Comparison of ENCODE assay signal across 9 mouse cellular contexts in genomic region chr11:87592354-87592695, GRCm38 (mm10). TPM values are rescaled to one million over a fixed set of nuclear protein-coding genes. Genes with fewer than 3 reads are reported as not detected.
DNase-seq lines count a peak whose midpoint lies in the region; ATAC-seq and TF ChIP-seq lines count a peak whose summit lies in the region.
"Had no signal": no experiment of that assay in that cellular context is flagged by ENCODE, and none has a peak within 500 bp of the region (broad histone marks: within the 10 kb centered on the region; RNA-seq: fewer than 3 reads in every experiment).

No protein-coding gene starts in this region.

- intact Hi-C loops in left cerebral cortex, adult 2 months (cut with DNase I), result no loop called here

- peaks cover 9% of the 10 kb centered on the region for H3K36me3 ChIP-seq in embryonic facial prominence, embryonic 14.5 days (ENCODE audit: control insufficient read depth, insufficient read depth, low read length)
- peaks cover 11% of the 10 kb centered on the region for H3K36me3 ChIP-seq in intestine, postnatal 0 days (ENCODE audit: control insufficient read depth, insufficient read depth)
- H3K36me3 ChIP-seq in neural tube, embryonic 12.5 days, result peaks cover 11% of the 10 kb centered on the region

- peak overlapping the region; percentile 93 for H3K27ac ChIP-seq in left cerebral cortex, adult 2 months
- H3K27ac ChIP-seq in embryonic facial prominence, embryonic 14.5 days (replicated peaks; ENCODE audit: low read depth, low read length), result peak overlapping the region; percentile 90
- H3K27ac ChIP-seq in intestine, postnatal 0 days (ENCODE audit: low read depth, low read length), result peak overlapping the region; percentile 92
- H3K27ac ChIP-seq in neural tube, embryonic 12.5 days, result peak overlapping the region; percentile 64

- DNase-seq in left cerebral cortex, adult 2 months (ENCODE audit: extremely low spot score in 1 of 2, low spot score in 2 of 2), result no peak
- no peak for DNase-seq in left cerebral cortex, adult 9 months (ENCODE audit: low spot score in 2 of 2)
- no peak for DNase-seq in embryonic facial prominence, embryonic 14.5 days (ENCODE audit: low spot score)
- no peak for DNase-seq in retina, postnatal 1 day
- no peak for DNase-seq in kidney, postnatal 10 days
- DNase-seq in cerebellum, adult 9-10 months, result no peak

- peak overlapping the region; percentile 84 for H3K9ac ChIP-seq in embryonic facial prominence, embryonic 14.5 days (ENCODE audit: low read depth, low read length)
- peak overlapping the region; percentile 53 for H3K9ac ChIP-seq in intestine, postnatal 0 days (ENCODE audit: low read depth, low read length)
- peak overlapping the region; percentile 73 for H3K9ac ChIP-seq in neural tube, embryonic 12.5 days

- 0% methylated on average over 12 of the region's 15 CpGs for WGBS in embryonic facial prominence, embryonic 14.5 days
- WGBS in intestine, postnatal 0 days, result 0% methylated on average over 15 of the region's 15 CpGs
- WGBS in neural tube, embryonic 12.5 days, result under 1% methylated on average over 15 of the region's 15 CpGs

- ATAC-seq in embryonic facial prominence, embryonic 14.5 days (ENCODE audit: low read depth), result no peak
- no peak for ATAC-seq in intestine, postnatal 0 days
- ATAC-seq in neural tube, embryonic 12.5 days (ENCODE audit: low FRiP score, low read depth), result peak; percentile 42

- H3K4me3 ChIP-seq in left cerebral cortex, adult 2 months, result peak overlapping the region; percentile 81
- peak overlapping the region; percentile 68 for H3K4me3 ChIP-seq in embryonic facial prominence, embryonic 14.5 days (ENCODE audit: low read depth, low read length)
- H3K4me3 ChIP-seq in intestine, postnatal 0 days (ENCODE audit: low read depth, low read length), result peak overlapping the region; percentile 73
- peak overlapping the region; percentile 82 for H3K4me3 ChIP-seq in neural tube, embryonic 12.5 days

- no peaks in the 10 kb centered on the region for H3K9me3 ChIP-seq in embryonic facial prominence, embryonic 14.5 days (ENCODE audit: control insufficient read depth, low read length)
- H3K9me3 ChIP-seq in intestine, postnatal 0 days (ENCODE audit: control insufficient read depth), result no peaks in the 10 kb centered on the region
- H3K9me3 ChIP-seq in neural tube, embryonic 12.5 days, result no peaks in the 10 kb centered on the region

- peak; percentile 16 for TF ChIP-seq CTCF in left cerebral cortex, adult 2 months (IDR thresholded peaks at IDR 0.05)
- peak; percentile 53 for TF ChIP-seq CTCF in intestine, postnatal 0 days (IDR thresholded peaks at IDR 0.05; ENCODE audit: low read depth)

- no peaks in the 10 kb centered on the region for H3K27me3 ChIP-seq in embryonic facial prominence, embryonic 14.5 days (replicated peaks; ENCODE audit: control insufficient read depth, insufficient read depth, low read length)
- H3K27me3 ChIP-seq in intestine, postnatal 0 days (replicated peaks; ENCODE audit: control insufficient read depth, insufficient read depth, low read length), result no peaks in the 10 kb centered on the region
- H3K27me3 ChIP-seq in neural tube, embryonic 12.5 days (replicated peaks), result no peaks in the 10 kb centered on the region; the same call in 1 of the 2 replicates

- peak overlapping the region; percentile 65 for H3K4me2 ChIP-seq in embryonic facial prominence, embryonic 14.5 days (ENCODE audit: low read depth, low read length)
- H3K4me2 ChIP-seq in intestine, postnatal 0 days (replicated peaks; ENCODE audit: low read depth), result peak overlapping the region; percentile 92
- H3K4me2 ChIP-seq in neural tube, embryonic 12.5 days (replicated peaks), result peak overlapping the region; percentile 82

- H3K4me1 ChIP-seq in embryonic facial prominence, embryonic 14.5 days (ENCODE audit: control insufficient read depth, insufficient read depth, low read length), result peaks cover 30% of the 10 kb centered on the region
- H3K4me1 ChIP-seq in intestine, postnatal 0 days (replicated peaks; ENCODE audit: control insufficient read depth, insufficient read depth, low read length), result peaks cover 6% of the 10 kb centered on the region; the same call in 1 of the 2 replicates
- H3K4me1 ChIP-seq in neural tube, embryonic 12.5 days, result peaks cover 62% of the 10 kb centered on the region

RNA-seq across cellular contexts. Expression of gene Mtmr4, which starts 0.4 kb away (rescaled TPM):
- 10 to 100 TPM; 80.4 to 99.0 TPM for total RNA-seq in left cerebral cortex, adult 2 months (2021)
- polyA plus RNA-seq in embryonic facial prominence, embryonic 14.5 days (2014; fragmentation: Nextera tagmentation; extraction: Ambion mirVana), result 33.2 and 34.3 TPM in 2 replicates
- 11.1 and 12.2 TPM in 2 replicates for polyA plus RNA-seq in intestine, postnatal 0 days (2015; fragmentation: Nextera tagmentation; extraction: Ambion mirVana)
- 74.0 and 77.4 TPM in 2 replicates for polyA plus RNA-seq in neural tube, embryonic 12.5 days (2016; fragmentation: Nextera tagmentation; extraction: Ambion mirVana)

RNA-seq across cellular contexts. Expression of gene Sept4, which starts 23.6 kb away (rescaled TPM):
- 100 to 1,000 TPM; 156 to 175 TPM for total RNA-seq in left cerebral cortex, adult 2 months (2021)
- 40.1 and 42.2 TPM in 2 replicates for polyA plus RNA-seq in embryonic facial prominence, embryonic 14.5 days (2014; fragmentation: Nextera tagmentation; extraction: Ambion mirVana)
- polyA plus RNA-seq in intestine, postnatal 0 days (2015; fragmentation: Nextera tagmentation; extraction: Ambion mirVana), result 47.2 and 47.3 TPM in 2 replicates
- polyA plus RNA-seq in neural tube, embryonic 12.5 days (2016; fragmentation: Nextera tagmentation; extraction: Ambion mirVana), result 13.1 and 15.9 TPM in 2 replicates

RNA-seq across cellular contexts. Expression of gene Hsf5, which starts 24.6 kb away (rescaled TPM):
- total RNA-seq in left cerebral cortex, adult 2 months (2021), result under 1 TPM; 0.54 to 0.77 TPM
- 0.17 and 0.25 TPM in 2 replicates for polyA plus RNA-seq in embryonic facial prominence, embryonic 14.5 days (2014; fragmentation: Nextera tagmentation; extraction: Ambion mirVana)
- 0.05 TPM in 1 of 2 replicates, not detected in the other for polyA plus RNA-seq in intestine, postnatal 0 days (2015; fragmentation: Nextera tagmentation; extraction: Ambion mirVana)
- 0.41 and 0.49 TPM in 2 replicates for polyA plus RNA-seq in neural tube, embryonic 12.5 days (2016; fragmentation: Nextera tagmentation; extraction: Ambion mirVana)

RNA-seq across cellular contexts. Expression of gene Gm11492, which starts 25.9 kb away (rescaled TPM):
- not detected for total RNA-seq in left cerebral cortex, adult 2 months (2021)
- not detected in 2 replicates for polyA plus RNA-seq in embryonic facial prominence, embryonic 14.5 days (2014; fragmentation: Nextera tagmentation; extraction: Ambion mirVana)
- not detected in 2 replicates for polyA plus RNA-seq in intestine, postnatal 0 days (2015; fragmentation: Nextera tagmentation; extraction: Ambion mirVana)
- polyA plus RNA-seq in neural tube, embryonic 12.5 days (2016; fragmentation: Nextera tagmentation; extraction: Ambion mirVana), result not detected in 2 replicates
- total RNA-seq: layer of hippocampus, adult 8-10 months had no signal
